Mouse (Mus musculus) hindbrain, embryonic 14.5 days (tissue): ENCODE measurements around the gene Foxp1. TPM values are rescaled to one million over a fixed set of nuclear protein-coding genes. Genes with fewer than 3 reads are reported as not detected.

Experiments used
- ATAC-seq: fragments of 200-750 bp; cut with Nextera tagmentation; 2 replicates; pipeline ENCODE4 v1.8.0; 2017; ENCODE audit warnings: moderate number of reproducible peaks, mild to moderate bottlenecking, moderate TSS enrichment, moderate library complexity; ENCODE audit not compliant: low FRiP score
- DNase-seq: peaks from one replicate; pipeline ENCODE4 v3.0.0-alpha.2; 2015; ENCODE audit warnings: low spot score
- H3K27ac ChIP-seq: fragments of 300-500 bp; sonication (generic); 2 replicates; pipeline ENCODE4 v1.5.1; 2014; ENCODE audit warnings: mild to moderate bottlenecking, moderate library complexity
- H3K27me3 ChIP-seq: fragments of 300-500 bp; sonication (generic); 2 replicates; pipeline ENCODE4 v1.6.1; 2014; ENCODE audit warnings: mild to moderate bottlenecking, low read length, mixed read lengths; ENCODE audit not compliant: control insufficient read depth, insufficient read depth
- H3K36me3 ChIP-seq: fragments of 300-500 bp; sonication (generic); replicated peaks from 2 replicates; pipeline ENCODE4 v1.6.1; 2014; ENCODE audit not compliant: control insufficient read depth, insufficient read depth
- H3K4me1 ChIP-seq: fragments of 300-500 bp; sonication (generic); replicated peaks from 2 replicates; pipeline ENCODE4 v1.6.1; 2014; ENCODE audit warnings: antibody characterized with exemption, low read length, mixed read lengths; ENCODE audit not compliant: control insufficient read depth, insufficient read depth
- H3K4me2 ChIP-seq: fragments of 300-500 bp; sonication (generic); replicated peaks from 2 replicates; pipeline ENCODE4 v1.6.1; 2014; ENCODE audit warnings: mild to moderate bottlenecking, moderate library complexity
- H3K4me3 ChIP-seq: fragments of 300-500 bp; sonication (generic); replicated peaks from 2 replicates; pipeline ENCODE4 v1.5.1; 2014; ENCODE audit warnings: mild to moderate bottlenecking, low read length
- H3K9ac ChIP-seq: fragments of 300-500 bp; sonication (generic); 2 replicates; pipeline ENCODE4 v1.6.1; 2014
- H3K9me3 ChIP-seq: fragments of 300-500 bp; sonication (generic); 2 replicates; pipeline ENCODE4 v1.6.1; 2016; ENCODE audit warnings: low read length; ENCODE audit not compliant: control insufficient read depth
- WGBS: fragments of 180-500 bp; shearing (Covaris S2); extraction: QIAGEN DNeasy Blood & Tissue Kit; methylation state at CpG from one replicate; pipeline ENCODE4 v1.1.7; 2014; 5-methylcytosine and 5-hydroxymethylcytosine counted together
- polyA plus RNA-seq: library from polyadenylated mRNA; unstranded; fragments of >200 nt; fragmentation: Nextera tagmentation; extraction: Ambion mirVana; gene quantifications from 2 replicates; pipeline ENCODE4 v1.2.1, GENCODE M21; 2014

The Foxp1 gene
- polyA plus RNA-seq, 1 experiment from 2014 or later: 68.3 TPM

- no peak for ATAC-seq
- Histone ChIP-seq H3K9ac (no peak overlapping the region), H3K27me3 (no peaks in the 10 kb centered on the region; the same call in 1 of the 2 replicates), H3K4me1 (no peaks in the 10 kb centered on the region), H3K27ac (no peak overlapping the region), H3K36me3 (no peaks in the 10 kb centered on the region), H3K4me2 (no peak overlapping the region), H3K9me3 (no peaks in the 10 kb centered on the region), H3K4me3 (no peak overlapping the region)
- 78% methylated on average over 6 of the region's 6 CpGs for WGBS
- no peak for DNase-seq
Observed at GRCm38 (mm10) chr6:99491979-99492544, 30.5 kb downstream of the Foxp1 start.

- Histone ChIP-seq H3K27ac (no peak overlapping the region), H3K9ac (no peak overlapping the region), H3K27me3 (no peaks in the 10 kb centered on the region; the same call in 1 of the 2 replicates), H3K9me3 (no peaks in the 10 kb centered on the region), H3K36me3 (no peaks in the 10 kb centered on the region), H3K4me3 (no peak overlapping the region), H3K4me2 (no peak overlapping the region), H3K4me1 (peaks cover 2% of the 10 kb centered on the region; the same call in 1 of the 2 replicates)
- DNase-seq (no peak), ATAC-seq (no peak)
- WGBS: 88% methylated on average over 3 of the region's 3 CpGs
Observed at GRCm38 (mm10) chr6:99491146-99491545, 31.4 kb downstream of the Foxp1 start.

DNA sequence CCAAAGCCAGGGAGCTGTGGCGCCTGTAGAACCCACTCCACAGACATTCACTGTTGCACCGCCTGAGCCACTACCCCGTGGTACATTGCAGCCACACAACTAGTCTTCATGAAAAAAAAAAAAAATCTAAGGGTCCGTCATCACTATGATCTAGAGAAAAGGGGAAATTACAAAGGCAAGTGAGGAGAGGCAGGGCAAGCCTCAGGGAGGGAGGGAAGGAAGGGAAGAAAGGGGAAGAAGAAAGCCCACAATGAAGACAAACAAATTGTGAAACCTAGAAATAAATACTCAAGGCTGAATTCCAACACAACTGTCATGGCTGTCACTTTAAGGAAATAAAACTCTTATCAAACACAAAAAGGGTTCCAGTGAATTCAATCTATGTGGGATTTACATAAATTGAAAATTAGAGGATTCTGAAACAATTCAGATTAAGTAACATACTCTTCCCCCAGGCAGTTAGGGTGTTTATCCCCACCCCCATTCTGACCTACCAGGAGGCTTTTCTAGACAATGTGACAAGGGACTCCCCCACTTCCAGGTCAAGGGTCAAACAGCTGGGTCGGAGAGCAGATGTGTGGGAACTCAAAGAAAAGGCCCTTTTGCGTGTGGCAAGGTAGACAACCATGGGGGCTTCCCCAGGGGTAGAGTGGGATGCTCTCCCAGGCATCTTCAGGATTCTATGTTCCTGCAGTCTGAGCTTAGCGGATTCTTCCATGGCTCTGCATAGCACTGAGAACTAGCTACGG, 32.4 kb downstream of the Foxp1 start:
- ATAC-seq (no peak), DNase-seq (no peak)
- Histone ChIP-seq H3K4me2 (no peak overlapping the region), H3K27me3 (no peaks in the 10 kb centered on the region; the same call in 1 of the 2 replicates), H3K36me3 (no peaks in the 10 kb centered on the region), H3K9ac (no peak overlapping the region), H3K9me3 (no peaks in the 10 kb centered on the region), H3K4me1 (peaks cover 13% of the 10 kb centered on the region; the same call in 1 of the 2 replicates), H3K27ac (no peak overlapping the region), H3K4me3 (no peak overlapping the region)
- WGBS: 76% methylated on average over 8 of the region's 8 CpGs

DNA sequence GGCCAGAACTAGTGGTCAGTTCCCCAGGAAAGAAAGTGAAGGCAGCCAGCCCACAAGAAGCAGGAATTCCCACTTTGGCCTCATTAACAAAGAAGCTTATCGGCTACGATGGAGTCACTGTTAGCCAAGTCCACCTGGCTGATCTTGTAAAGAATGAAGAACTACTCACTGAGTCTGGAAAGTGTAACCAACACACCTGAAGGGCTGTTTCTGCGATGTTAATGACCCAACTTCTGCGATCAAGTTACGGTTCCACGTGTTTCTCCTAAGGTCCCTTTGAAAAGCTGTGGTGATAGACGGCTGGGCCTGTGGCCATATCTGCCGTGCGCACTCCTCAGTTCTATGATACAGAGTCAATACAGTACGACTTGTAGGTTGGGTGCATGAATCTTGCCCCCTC, 33.1 kb downstream of the Foxp1 start:
- peaks cover 17% of the 10 kb centered on the region for H3K4me1 ChIP-seq
- no peaks in the 10 kb centered on the region for H3K36me3 ChIP-seq
- no peak overlapping the region for H3K9ac ChIP-seq
- no peak for ATAC-seq
- H3K27ac ChIP-seq: no peak overlapping the region
- no peak overlapping the region for H3K4me2 ChIP-seq
- no peak for DNase-seq
- H3K9me3 ChIP-seq: no peaks in the 10 kb centered on the region
- 91% methylated on average over 10 of the region's 10 CpGs for WGBS
- H3K27me3 ChIP-seq: no peaks in the 10 kb centered on the region; the same call in 1 of the 2 replicates
- no peak overlapping the region for H3K4me3 ChIP-seq

DNA sequence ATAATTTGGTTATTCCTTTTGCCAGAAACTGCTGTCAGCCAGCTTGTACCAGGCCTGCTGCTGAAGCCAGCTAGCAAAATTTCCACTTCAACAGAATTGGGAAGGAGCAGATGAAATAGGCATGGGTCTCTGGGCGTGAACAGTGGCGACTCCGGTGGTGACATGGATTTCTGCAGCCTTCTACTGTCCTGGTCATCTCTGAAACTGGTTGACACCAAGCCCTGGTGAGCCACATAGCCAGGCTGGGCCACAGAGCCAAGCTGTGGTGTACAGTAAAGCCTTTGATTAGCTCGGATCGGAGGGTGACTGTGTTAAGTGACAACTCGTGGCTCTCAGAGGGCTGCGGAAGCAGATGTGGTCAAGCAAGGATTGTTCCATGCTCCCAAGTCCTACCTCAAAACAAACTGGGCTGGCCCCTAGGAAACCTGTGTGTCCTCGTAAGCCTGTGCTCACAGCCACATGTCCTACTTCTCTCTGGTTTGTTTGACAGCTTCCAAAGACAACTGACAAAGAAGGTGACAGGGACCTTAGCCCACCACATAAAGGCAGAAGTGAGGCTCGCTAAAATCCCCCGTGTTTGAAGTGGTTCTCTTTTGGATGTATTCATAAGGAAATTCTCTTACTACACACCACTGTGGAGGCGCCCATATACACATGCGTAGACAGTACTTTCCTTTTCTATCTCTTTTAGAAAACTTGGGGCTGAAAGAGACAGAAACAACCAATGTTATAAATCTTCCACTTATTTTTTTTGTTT, 36.5 kb downstream of the Foxp1 start:
- Histone ChIP-seq H3K27me3 (no peaks in the 10 kb centered on the region; the same call in 1 of the 2 replicates), H3K4me2 (peak overlapping the region; percentile 37; the same call in 1 of the 2 replicates), H3K4me3 (no peak overlapping the region), H3K9me3 (no peaks in the 10 kb centered on the region), H3K9ac (no peak overlapping the region), H3K36me3 (no peaks in the 10 kb centered on the region), H3K27ac (peak overlapping the region; percentile 39; the same call in 1 of the 2 replicates), H3K4me1 (peaks cover 22% of the 10 kb centered on the region)
- WGBS: 63% methylated on average over 12 of the region's 12 CpGs
- DNase-seq (no peak), ATAC-seq (peak; percentile 80; the same call in 1 of the 2 replicates)

DNA sequence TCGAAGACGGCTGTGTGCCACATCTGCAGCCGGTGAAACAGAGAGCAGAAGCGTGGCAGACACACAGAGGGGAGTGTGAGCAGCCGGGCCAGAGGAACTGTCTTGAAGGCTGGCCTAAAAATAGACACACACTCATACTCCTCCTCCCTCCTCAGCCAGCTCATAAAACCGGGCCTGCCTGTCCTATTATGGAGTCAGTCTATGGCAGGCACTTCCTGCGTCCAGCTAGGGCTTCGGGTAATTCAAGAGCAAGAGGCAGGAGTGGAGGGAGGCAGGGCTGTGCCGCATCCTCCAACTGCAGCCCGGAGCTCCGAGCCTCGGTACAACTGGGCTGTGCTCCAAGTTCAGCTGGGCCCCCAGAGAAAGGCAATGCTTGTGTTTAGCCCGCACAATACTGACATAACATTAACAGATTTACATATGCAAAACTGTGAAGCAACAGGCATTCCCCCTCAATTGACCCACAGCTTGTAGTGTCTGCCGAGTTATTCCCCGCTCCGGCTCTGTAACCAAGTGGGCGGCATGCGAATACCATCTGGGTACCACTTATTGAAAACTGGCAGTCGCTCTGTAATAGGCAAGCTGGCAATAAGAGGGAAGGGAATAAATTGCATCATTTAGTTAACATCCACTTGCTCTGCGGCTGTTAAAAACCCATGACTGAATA, 37.2 kb downstream of the Foxp1 start:
- DNase-seq (peak; percentile 78), ATAC-seq (peak; percentile 93)
- Histone ChIP-seq H3K9me3 (no peaks in the 10 kb centered on the region), H3K36me3 (no peaks in the 10 kb centered on the region), H3K27me3 (no peaks in the 10 kb centered on the region; the same call in 1 of the 2 replicates), H3K27ac (peak overlapping the region; percentile 39), H3K4me1 (peaks cover 22% of the 10 kb centered on the region), H3K9ac (no peak overlapping the region), H3K4me3 (no peak overlapping the region), H3K4me2 (peak overlapping the region; percentile 37)
- WGBS: 16% methylated on average over 20 of the region's 20 CpGs

- H3K9me3 ChIP-seq: no peaks in the 10 kb centered on the region
- H3K4me2 ChIP-seq: peak overlapping the region; percentile 37
- no peak overlapping the region for H3K4me3 ChIP-seq
- WGBS: 46% methylated on average over 8 of the region's 8 CpGs
- no peaks in the 10 kb centered on the region for H3K36me3 ChIP-seq
- H3K9ac ChIP-seq: no peak overlapping the region
- peaks cover 22% of the 10 kb centered on the region for H3K4me1 ChIP-seq
- peak overlapping the region; percentile 39 for H3K27ac ChIP-seq
- ATAC-seq: no peak
- no peaks in the 10 kb centered on the region; the same call in 1 of the 2 replicates for H3K27me3 ChIP-seq
- DNase-seq: peak; percentile 29
Observed at GRCm38 (mm10) chr6:99484884-99485216, 37.7 kb downstream of the Foxp1 start.

DNA sequence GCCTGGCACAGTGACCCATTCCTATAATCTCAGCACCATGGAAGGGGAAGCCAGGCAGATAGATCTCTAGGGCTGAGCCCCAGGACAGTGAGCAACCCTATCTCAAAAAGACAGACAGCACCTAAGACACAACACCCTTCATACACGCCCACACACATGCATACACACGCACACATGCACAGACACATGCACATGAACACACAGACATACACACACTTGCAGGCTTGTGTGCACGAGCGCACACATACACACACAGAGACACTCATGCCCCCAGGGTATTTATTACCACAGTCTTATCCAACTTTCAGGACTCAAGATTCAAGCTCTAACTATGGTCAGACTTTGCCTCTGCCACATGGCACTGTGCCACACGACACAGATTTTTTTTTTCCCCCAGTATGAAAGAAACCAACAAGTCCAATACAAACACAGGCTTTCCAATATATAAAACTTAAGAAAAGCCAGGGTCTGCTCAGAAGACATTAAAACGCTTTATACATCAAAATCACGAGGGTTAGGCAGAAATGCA, 38.3 kb downstream of the Foxp1 start:
- Histone ChIP-seq H3K27ac (no peak overlapping the region), H3K4me2 (no peak overlapping the region), H3K4me3 (no peak overlapping the region), H3K9ac (no peak overlapping the region), H3K9me3 (no peaks in the 10 kb centered on the region), H3K27me3 (no peaks in the 10 kb centered on the region; the same call in 1 of the 2 replicates), H3K4me1 (peaks cover 22% of the 10 kb centered on the region), H3K36me3 (no peaks in the 10 kb centered on the region)
- no peak for ATAC-seq
- DNase-seq: no peak
- WGBS: 86% methylated on average over 7 of the region's 7 CpGs
